ENCODE assay signal across 8 mouse cellular contexts in the genomic region with DNA sequence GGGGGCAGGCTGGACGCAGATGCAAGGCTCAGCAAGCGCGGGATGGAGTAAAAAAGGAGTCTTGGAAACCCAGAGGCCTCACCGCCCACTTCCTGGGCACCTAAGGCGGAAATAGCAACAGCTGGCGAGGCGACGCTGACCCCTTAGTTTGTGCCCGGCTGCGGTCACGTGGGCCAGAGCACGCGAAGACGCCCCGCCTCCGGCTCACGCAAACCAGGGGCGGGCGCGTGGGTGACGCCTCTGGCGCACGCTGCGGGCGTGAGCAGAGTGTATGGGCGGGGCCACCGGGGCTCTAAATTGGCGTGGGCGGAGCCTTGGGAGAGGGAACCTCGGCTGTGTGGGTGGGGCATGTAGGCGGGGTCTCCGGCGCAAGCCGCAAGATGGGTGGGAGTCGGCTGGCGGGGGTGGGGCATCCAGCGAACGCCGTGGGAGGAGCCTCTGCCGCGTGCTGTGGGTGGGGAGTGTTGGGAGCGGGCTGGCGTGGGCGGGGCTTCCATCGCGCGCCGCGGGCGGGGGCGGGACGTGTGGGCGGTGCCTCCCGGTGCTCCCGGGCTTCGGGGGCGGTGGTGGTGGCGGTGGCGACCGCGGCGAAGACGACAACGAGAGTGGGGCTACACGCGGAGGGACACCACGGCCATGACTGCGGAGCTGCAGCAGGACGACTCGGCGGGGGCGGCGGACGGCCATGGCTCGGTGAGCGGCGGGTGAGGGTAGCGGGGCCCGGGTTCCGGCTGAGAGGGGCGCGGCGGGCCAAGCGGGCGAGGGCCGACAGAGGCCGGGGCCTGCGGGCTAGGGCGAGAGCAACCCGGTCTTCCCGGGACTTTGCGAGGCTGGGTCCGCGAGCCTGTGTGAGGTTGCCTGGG. TPM values are rescaled to one million over a fixed set of nuclear protein-coding genes. Genes with fewer than 3 reads are reported as not detected.
DNase-seq lines count a peak whose midpoint lies in the region; ATAC-seq lines count a peak whose summit lies in the region.

A gene (plus strand): TSS at position 531 of the 863 bp plus-strand sequence.

- no peaks in the 10 kb centered on the region for H3K9me3 ChIP-seq in hindbrain, embryonic 11.5 days (ENCODE audit: control insufficient read depth, low read length)

- ATAC-seq in frontal cortex, adult (ENCODE audit: low TSS enrichment) = peak; percentile 77
- peak; percentile 90 for ATAC-seq in hindbrain, embryonic 11.5 days (ENCODE audit: low FRiP score)

- DNase-seq in MN1 (ENCODE audit: low spot score) = peak; percentile 99
- peak; percentile 99 for DNase-seq in cerebellum, adult 9-10 months
- peak; percentile 100 for DNase-seq in hindbrain, embryonic 11.5 days (ENCODE audit: low spot score)
- peak; percentile 98 to 99 for DNase-seq in layer of hippocampus, postnatal 10 days (ENCODE audit: low spot score in 2 of 2)
- DNase-seq in lung, postnatal 10 days = peak; percentile 100
- peak; percentile 100 for DNase-seq in ovary, postnatal 36 days (ENCODE audit: low spot score)
- DNase-seq in thymus, postnatal 25 days = peak; percentile 100

- H3K4me3 ChIP-seq in hindbrain, embryonic 11.5 days (ENCODE audit: low read depth, low read length) = peak within 1 kb of the TSS; percentile 53

- no peaks in the 10 kb centered on the region for H3K36me3 ChIP-seq in hindbrain, embryonic 11.5 days (ENCODE audit: control insufficient read depth, insufficient read depth, low read length)

- no peaks in the 10 kb centered on the region for H3K27me3 ChIP-seq in hindbrain, embryonic 11.5 days (ENCODE audit: control insufficient read depth, insufficient read depth, low read length)

- H3K9ac ChIP-seq in hindbrain, embryonic 11.5 days (ENCODE audit: low read depth, low read length) = peak within 1 kb of the TSS; percentile 63

- WGBS in hindbrain, embryonic 11.5 days = under 1% methylated on average over 75 of the region's 94 CpGs

- H3K4me1 ChIP-seq in hindbrain, embryonic 11.5 days (replicated peaks; ENCODE audit: control insufficient read depth, insufficient read depth, low read length) = peaks cover 6% of the 10 kb centered on the region; the same call in 1 of the 2 replicates

- peak within 1 kb of the TSS; percentile 63 for H3K4me2 ChIP-seq in hindbrain, embryonic 11.5 days (replicated peaks; ENCODE audit: low read depth, low read length)

- peak within 1 kb of the TSS; percentile 63 for H3K27ac ChIP-seq in hindbrain, embryonic 11.5 days (ENCODE audit: low read depth, low read length)

RNA-seq across cellular contexts. Expression of the gene that starts here (rescaled TPM):
- 37.9 and 40.1 TPM in 2 replicates for polyA plus RNA-seq in hindbrain, embryonic 11.5 days (2014; fragmentation: Nextera tagmentation; extraction: Ambion mirVana)
- total RNA-seq in layer of hippocampus, postnatal 10 days (2021) = 10 to 100 TPM; 36.3 to 39.2 TPM

Comparison
In these comparisons a context has a peak if more than half of its experiments do, and no peak if none do; other contexts are left out.
1. Peak in every context shown above with its lines: DNase-seq, ATAC-seq, H3K4me3 ChIP-seq and H3K27ac ChIP-seq.